Mouse (Mus musculus): Measurements from ENCODE around the gene Selenof.

GRCm38 (mm10) chr3:144602819-144603218 lies 32.7 kb downstream of the Selenof start:
- TF ChIP-seq CTCF (IDR thresholded peaks at IDR 0.05 in 2 of 3, conservative IDR thresholded peaks at IDR 0.05 in 1 of 3; ENCODE audit: control insufficient read depth in 1 of 3, insufficient read depth in 1 of 3, low read depth in 2 of 3, low read length in 3 of 3, poor library complexity in 1 of 3, severe bottlenecking in 1 of 3) (no peak), MAZ (IDR thresholded peaks at IDR 0.05; ENCODE audit: low read depth, low read length) (no peak)

All from MEL (cell line).